Mouse (Mus musculus) right cerebral cortex, postnatal 14 days (tissue): ENCODE data around the gene Apoe.

ENCODE experiments used
- DNase-seq: peaks from one replicate; pipeline ENCODE4 v3.0.0; 2022

Apoe gene

DNA sequence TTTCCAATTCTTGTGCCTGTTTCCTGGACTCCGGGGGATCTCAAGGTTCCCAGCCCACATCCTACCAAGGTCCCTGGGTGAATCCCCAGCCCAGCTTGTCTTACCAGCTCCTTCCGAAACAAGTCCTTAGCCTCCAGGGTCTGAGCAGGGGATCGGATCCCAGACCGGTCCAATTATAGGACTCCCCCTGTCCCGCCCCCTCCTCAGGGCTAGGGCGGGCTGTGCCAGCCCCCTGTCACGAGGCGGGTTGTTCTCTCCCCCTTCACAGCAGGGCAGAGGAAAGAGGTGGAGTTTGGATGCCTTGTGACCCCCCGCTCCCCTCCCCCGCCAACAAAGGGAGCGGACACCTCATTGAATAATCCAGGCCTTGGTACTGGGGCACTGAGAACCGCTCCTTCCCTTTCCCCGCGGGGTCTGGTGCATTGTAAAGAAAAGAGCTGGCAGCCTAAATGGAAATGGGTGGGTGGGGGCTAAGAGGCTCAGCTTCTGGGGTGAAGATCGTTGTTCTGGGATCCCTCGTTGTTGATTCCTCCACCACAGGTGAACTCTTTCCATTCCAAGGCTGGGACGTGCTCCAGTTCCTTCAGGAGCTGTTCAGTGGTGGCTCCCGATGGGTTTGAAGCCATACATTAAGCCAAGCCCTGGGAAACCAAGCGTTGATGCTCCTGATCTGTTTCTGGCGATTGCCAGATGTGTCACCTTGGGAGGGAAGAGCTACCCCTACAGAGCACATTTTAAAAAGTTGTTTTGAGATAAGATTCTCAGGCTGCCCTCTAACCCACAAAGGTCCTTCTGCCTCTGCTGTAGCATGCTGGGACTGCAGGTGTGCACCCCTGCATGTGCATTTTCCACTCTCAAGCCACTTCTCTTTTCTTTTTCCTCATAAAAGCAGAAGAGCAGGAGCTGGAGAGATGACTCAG is at the start of gene Apoe:
TSS of gene Apoe (minus strand) at position 282 of the 920 bp plus-strand sequence.
- DNase-seq: peak; percentile 44

DNA sequence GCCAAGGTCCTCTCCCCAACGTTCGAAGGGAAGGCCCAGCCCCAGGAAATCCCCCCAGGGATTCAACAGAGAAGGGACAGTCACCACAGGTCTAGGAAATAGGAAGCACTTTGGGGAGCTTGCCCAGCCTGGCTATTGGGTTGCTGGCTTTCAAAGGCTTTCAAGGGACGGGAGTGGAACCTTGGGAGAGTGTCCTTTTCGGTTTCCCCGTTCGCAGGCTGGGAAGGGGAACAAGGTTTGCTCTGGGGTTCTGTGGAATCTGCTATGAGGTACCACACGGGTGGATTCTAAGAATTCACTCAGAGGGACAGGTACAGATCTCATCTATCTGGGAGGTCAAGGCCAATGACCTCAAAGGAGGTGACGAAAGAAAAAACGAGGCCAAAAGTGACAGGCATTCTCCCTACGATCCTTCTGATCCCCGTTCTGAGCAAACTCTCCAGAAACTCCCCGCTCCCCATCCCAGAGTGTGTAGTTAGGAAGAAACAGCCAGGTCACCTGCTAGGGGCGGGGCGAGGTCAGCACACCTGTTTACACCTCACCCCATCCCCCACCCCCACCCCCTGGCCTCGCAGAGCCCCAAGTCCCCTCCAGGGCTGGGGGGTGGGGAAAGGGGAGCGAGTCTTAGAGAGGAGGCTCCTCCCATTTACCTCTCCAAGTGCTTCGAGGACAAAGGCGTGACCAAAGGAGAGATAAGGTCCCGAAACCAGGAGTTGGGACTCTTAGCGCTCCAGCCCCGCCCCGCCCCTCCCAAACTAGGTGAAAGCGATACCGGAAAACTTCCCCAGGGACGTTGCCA is 48.6 kb upstream of the Apoe start:
- no peak for DNase-seq

DNA sequence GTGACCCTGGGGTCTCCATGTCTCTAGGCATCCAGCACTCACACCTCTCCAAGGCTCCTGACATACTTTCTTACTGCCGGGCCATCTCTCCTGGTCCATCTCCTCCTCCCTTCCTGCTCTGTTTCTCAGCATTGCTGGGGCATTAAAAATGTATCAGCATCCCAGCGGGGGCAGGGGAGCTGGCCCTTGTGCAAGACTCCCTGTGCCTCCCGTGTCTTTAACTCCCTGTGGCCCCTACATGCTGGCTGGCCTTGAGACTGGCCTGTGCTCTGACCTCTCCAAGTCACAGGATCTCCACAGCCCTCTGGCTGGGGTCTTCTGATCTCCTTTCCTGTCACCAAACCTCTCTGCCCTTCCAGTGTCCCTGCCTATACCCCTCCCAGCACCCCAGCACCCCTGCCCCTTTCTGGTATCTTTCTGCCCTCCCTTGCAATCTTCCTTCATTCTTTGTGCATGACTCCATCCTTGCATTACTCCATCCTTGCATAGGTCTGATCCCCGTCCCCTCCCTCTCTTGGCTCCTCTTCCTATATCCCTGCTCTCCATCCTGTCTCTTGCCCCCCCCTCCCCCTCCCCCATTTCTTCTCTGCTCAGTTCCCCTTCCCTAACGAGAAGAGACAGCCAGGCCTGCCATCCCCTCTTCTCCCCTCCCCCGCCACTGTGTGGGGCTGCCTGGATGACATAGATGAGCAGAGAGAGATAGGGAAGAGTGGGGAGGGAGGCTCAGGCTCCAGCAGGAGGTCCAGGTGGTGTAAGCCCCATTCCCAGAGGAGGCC is 47.6 kb upstream of the Apoe start:
- DNase-seq: no peak

DNA sequence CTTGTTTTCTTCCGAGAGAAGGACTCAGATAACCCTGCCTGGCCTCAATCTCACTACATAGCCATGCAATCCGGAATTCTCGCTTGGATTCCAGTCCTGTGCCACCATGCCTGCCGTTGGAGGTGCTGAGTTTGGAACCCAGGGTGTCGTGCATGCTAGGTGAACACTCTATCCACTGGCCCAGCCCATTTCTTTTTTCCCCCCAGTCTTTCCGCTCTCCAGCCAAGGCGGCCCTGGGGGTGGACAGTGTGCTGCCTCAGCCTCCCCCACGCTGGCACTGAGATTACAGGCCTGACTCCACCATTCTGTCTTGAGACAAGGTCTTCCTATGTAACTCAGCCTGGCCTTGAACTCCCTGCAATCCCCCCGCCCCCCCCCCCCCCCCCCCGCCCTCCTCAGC is 47.0 kb upstream of the Apoe start:
- no peak for DNase-seq

DNA sequence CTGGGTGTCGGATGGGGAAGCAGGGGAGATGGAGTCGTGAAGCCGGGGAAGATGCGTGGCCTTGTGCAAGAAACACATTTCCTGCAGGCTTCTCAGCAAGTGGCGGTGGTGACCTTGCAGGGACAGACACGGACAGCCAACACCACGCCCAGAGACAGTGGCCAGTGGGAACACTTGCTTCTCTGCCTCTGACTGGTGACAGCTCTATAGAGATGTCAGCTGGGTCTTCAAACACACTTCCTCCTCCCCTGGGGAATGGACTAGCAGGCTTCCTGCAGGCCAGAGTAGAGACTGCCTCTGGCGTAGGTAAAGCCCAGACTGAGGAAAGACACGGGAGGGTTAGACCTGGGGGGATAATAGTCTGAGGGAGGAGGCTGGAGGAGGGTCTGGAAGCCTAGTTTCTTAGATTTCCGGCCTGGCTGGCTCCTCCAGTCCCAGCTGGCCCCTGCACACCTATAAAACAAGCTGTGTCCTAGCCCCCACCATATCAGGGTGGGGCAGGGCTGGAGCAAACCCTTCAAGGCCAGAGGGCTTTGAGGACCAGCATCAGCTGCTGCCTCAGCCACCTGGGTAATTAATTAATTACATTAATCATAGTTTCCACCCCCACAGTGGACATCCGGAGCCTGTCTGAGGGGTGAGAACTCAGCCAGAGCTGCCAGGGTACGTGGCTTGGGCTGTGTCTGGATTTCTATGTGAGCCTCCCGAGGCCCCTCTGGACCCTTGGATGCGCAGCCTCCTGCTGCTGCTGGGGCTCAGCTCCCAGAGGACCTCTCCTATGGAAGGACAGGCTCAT is 45.8 kb upstream of the Apoe start:
- no peak for DNase-seq

DNA sequence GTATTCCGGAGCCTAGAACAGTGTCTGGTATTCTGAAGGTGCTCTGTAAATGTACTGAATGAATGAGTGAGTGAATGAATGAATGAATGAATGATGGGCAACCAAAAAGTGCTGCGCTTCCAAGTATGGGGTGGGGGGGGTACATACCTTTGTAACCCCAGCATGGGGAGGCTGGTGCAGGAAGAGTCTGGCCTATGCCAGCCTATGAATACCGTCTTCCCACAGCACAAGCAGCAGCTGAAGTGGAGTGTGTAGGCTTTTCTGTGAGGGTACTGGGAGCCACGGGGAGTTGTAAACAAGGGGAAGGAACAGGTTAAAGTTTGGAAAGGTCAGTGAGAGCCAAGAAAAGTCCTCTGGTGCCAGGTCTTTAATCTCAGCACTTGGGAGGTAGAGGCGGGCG is 44.8 kb upstream of the Apoe start:
- DNase-seq: no peak

DNA sequence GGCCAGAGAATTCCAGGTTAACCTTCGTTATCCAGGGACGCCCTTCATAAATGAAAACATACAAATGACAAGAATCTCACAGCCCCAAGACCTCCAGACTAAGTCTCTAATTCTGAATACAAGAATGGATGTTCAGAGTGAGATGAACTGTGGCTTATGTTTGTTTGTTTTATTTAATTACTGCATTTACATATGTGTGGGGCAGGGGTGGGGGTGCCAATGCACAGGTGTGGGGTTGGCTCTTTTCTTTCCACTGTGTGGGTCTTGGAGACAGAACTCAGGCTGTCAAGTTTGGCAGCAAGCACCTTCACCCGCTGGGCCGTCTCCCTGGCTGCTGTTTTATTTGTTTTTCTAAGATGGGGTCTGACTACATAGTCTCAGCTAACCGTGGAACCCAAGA is 43.5 kb upstream of the Apoe start:
- no peak for DNase-seq

DNA sequence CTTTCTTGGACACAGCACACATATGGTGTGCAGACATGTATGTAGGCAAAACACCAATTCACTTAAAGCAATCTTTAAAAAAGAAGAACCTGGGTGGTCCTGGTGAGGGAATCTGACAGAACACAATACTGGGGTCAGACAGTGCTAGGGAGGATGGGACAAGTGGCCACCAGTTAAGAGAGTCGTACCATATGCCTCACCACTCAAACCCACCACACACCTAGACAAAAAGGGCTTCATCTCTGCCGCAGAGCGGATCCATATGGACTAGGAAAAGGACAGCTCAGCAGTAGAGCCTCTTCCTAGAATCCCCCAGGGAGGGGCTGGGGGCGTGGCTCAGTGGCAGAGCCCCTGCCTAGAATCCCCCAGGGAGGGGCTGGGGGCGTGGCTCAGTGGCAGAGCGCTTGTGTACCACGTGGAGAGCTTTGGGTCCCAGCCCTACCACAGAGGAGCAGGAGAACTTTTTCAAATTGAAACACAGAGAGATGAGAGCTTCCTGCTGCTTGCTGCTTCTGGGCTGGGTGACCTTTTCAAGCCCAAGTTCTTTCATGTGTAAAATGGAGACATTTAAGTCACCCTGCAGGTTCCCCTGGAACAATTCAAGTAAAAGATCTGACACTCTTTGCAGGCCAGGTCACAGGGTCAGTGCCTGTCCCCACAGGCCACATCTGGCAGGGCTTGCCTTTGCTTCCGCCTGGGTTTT is 42.5 kb upstream of the Apoe start:
- no peak for DNase-seq

DNA sequence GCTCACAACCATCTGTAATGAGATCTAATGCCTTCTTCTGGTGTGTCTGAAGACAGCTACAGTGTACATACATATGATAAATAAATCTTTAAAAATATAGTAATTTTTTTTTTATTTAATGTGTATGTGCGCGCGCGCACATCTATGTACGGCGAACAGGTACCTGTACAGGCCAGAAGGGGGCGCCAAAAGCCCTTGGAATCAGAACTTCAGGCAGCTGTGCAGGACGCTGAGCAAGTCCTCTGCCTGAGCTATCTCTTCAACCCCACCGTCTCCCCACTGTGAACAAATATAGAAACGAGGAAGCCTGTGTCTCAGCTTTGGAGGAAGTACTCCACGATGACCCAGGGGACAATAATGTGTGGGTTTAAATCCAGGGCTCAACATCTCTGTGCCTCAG is 41.3 kb upstream of the Apoe start:
- peak; percentile 32 for DNase-seq

DNA sequence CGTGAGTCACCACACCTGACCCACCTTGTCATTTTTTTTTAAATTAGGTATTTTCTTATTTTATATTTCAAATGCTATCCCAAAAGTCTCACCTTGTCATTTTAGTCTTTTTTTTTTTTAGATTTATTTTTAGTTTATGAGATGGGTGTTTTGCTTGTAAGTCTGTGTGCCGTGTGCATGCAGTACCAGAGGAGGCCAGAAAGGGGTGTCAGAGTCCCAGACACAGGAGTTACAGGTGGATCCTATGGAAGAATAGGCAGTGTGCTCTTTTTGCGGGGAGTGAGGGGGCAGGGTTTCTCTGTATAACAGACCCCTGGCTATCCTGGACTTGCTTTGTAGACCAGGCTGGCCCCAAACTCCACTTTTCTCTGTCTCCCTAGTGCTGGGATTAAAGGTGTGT is 39.8 kb upstream of the Apoe start:
- no peak for DNase-seq

DNA sequence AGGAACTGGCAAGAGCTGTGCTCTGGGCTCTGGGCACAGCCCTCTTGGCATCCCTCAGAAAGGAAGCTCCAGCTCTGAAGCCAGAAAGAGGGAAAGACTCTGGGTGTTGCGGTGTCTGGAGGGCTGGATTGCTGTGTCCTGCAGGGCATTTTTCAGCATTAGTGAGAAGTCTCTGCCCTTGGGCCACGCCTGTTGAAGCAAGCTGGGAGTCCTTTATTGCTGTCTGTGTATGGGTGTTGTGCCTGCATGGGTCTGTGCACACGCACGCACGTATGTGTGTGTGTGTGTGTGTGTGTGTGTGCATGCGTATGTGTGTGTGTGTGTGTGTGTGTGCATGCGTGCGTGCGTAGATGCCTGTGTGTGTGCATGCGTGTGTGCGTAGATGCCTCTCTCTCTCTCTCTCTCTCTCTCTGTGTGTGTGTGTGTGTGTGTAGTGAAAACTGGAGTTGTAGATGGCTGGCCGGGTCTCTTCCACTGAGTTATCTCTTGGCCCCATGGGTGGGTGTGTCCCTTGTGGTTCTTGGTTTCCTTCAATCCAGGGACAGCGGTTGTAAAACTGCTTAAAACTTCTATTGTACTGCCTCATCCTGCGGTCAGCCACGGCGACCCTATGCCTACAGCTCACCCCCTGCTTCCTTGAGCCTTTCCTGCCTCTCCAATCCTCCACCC is 37.5 kb upstream of the Apoe start:
- DNase-seq: no peak

DNA sequence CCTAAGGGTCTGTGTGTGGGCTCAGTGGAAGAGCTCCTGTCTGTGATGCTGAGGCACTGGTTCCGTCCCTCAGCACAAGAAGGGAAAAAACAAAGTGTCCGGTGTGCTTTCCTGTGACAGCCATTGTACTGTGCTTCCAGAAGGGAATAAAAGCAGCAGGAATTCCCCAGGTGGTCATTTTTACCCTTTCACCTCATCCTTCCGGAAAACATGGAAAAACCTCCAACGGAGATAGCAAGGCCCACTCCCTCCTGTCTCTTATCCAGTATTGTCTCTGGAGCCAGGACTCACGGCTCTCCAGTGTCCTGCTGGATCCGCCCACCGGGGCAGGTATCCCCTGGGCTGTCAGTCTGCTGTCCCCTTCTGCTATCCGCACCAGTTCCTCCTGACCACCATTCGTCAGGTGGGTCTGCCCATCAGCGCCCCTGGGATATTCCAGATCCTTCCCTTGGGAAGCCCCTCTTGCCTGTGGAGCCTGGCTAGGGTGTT is 35.2 kb upstream of the Apoe start:
- no peak for DNase-seq

DNA sequence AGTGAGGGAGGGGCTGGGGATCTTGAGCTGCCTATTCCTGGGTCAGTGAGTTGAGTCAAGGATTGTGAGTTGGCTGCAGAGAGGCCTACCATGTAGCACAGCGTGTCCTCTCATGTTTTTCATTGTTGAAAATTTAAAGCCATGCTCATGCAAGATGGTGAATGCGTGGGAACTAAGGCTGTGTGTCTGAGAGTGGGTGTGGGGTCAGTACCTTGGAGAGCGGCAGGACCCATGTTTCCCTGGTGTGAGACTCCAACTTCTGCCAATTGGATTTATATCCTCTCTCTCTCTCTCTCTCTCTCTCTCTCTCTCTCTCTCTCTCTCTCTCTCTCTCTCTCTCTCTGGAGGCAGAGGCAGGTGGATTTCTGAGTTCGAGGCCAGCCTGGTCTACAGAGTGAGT is 27.6 kb upstream of the Apoe start:
- no peak for DNase-seq

DNA sequence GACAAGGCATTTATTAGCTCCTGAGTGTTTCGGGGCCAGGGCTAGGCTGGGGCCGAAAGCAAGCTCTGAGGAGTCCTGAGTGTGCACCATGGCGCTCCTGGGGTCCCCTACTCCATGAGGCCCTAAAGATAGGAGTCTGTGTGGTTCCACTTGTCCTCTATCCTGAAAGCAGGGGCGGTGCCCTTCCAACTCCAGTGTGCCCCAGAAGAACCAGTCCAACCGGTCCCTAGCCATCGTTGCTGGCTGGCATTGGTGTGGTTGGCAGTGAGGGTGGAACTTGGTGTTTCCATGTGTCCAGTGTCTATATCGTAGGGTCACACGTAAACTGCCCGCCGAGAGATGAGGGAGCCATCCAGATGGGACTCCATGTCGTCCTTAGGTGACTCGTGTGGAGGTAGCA is 25.2 kb upstream of the Apoe start:
- no peak for DNase-seq

DNA sequence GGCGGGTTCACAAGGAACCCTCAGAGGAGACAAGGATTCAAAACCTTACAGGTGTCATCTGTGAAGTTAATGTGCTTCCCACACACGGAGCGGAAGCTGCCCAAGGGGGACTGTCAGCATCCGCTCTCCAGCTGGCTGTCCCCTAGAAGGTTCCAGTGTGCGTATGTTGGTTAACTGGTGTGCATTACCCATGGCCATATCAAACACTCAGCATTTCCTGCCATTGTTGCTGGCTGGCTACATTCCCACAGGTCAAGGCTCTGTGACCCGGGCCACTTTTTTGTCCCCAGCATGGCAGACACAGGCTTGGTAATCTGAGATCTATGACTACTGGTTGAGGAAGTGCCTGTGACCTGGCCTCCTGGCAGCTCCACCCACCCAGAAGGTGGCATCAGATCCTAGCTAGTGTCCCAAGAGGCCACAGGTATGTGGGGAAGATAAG is 23.8 kb upstream of the Apoe start:
- DNase-seq: no peak

DNA sequence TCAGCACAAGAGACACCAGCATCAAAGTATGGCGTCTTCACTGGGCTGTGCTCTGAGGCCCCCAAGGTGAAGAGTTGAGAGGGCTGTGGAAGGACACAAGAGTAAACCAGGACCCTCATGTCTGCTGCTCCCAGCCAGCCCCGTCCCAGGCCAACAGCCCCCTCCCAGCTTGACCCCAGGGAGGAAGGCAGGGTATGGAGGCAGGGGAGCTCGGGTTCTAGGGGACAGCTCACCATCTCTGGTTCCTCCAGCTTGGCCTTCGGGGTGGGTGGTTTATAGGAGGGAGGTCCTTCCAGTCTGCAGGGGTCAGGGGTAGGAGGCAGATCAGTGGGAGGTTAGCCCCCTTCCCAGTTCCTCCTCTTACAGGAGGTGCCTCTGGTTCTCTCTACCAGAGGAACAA is 20.2 kb upstream of the Apoe start:
- DNase-seq: no peak

DNA sequence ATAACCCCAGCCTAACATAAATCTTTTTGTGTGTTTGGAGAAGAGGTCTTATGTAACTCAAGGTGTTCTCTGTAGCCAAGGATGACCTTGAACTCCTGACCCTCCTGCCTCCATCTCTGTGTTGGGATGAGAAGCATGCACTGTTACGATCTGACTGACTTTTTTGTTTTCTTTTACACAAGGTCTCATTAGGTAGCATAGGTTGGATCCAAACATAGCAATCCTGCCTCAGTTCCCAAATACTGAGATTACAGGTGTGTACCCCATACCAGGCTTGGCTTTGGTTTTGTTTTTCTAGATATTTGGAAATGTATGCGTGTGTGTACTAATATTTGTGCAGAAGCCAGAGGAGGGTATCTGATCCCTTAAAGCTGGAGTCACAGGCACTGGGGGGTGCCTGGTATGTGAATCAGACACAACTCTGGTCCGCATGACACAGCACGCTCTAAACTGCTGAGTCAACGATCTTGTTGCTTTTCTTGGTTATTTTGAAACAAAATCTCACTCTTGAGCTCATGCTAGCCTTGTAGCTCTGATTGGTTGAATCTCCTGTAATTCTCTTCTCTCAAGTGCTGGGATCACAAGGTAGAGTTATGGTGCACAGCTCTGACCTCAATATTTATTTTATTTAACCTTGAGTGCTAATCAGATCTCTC is 19.4 kb upstream of the Apoe start:
- DNase-seq: no peak

DNA sequence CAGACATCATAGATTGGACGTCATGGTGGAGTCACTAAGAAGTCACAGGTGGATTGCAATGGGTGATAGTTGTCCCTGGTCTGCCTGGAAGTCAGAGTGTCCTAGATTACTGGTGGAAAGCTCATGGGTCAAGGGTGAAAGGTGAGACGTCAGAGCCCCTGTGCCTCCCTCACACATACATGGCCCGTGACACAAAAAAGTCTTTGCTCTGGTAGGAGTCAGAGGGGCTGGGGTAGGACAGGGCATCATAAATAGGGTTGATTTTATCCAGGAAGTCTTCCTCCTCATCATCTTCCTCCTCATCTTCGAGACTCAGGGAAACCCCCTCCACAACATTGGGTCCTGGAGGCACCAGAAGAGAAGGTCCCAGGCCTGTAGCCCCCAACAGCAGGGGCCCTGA is 18.4 kb upstream of the Apoe start:
- no peak for DNase-seq

DNA sequence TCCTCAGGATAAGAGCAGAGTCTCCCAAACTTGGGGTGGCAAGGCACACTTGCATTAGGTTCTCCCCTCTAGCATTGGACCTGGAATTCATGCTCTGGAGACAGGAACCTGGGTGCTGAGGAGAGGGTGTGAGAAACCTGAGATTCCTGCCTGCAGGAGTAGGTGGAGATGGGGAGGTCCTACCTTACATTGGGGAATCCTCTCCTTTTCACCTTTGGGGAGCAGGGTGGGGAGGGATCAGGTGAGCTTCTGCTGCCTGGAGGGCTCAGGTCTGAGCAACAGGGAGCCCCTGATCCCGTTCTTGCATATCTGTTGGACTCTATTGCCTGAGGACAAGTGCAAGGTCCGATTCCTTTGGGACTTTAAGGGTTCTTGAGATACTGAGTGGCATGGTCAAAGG is 17.8 kb upstream of the Apoe start:
- DNase-seq: no peak

DNA sequence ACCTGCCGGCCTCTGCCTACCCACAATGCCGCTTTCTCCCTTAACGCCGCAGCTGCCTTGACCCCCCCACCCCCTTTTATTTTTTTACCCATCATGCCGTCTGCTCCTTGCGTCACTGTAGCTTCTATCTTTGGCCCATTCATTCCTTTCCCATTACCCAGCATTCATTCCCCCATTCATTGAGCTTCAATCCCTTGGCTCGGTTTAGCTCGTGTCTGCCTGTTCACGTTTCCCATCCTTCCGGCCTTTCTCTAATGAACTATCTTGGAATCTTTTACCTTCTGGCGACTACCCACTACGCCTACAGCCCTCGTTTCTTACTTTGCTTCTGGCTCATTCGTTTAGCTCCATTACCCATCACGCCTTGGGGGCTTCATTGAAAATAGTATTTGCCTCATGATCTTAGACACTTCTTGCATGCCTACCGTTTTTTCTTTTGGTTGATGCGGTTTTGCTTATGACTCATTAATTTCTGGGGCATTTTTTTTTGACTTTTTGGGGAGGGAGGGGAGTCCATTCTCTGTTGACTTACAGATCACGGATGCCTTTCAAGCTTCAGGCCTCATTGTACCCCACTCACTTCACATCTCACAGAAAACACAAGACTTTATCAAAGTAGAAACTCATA is 17.2 kb upstream of the Apoe start:
- DNase-seq: no peak
